Mouse (Mus musculus) left cerebral cortex, adult 18-20 months (tissue): Measurements from ENCODE around the gene C330007P06Rik. TPM values are rescaled to one million over a fixed set of nuclear protein-coding genes. Genes with fewer than 3 reads are reported as not detected.
A peak's percentile ranks its signal among the peaks of the same experiment; 100 is the strongest.

Source experiments
- DNase-seq, 2 experiments: peaks; one replicate each; pipeline ENCODE4 v3.0.0; 2021 to 2022; ENCODE audit warnings: low spot score in 2 of 2, mixed read lengths in 1 of 2
- total RNA-seq, 2 experiments: library from RNA; stranded (reverse); gene quantifications; 2 replicates each; pipeline ENCODE4 v1.2.3; 2021

The C330007P06Rik gene
- total RNA-seq, 2 experiments from 2014 or later: 36.9 to 39.0 TPM

GRCm38 (mm10) chrX:36839391-36839790 lies 34.5 kb downstream of the C330007P06Rik start:
- no peak for DNase-seq

- no peak for DNase-seq
Measured at GRCm38 (mm10) chrX:36837069-36837676, 36.7 kb downstream of the C330007P06Rik start.

GRCm38 (mm10) chrX:36833397-36834084 lies 40.4 kb downstream of the C330007P06Rik start:
- DNase-seq: peak; percentile 38 to 62

- peak in 1 of 2 experiments; percentile 8 for DNase-seq
Measured at GRCm38 (mm10) chrX:36831632-36832031, 42.3 kb downstream of the C330007P06Rik start.

- DNase-seq: no peak
Measured at GRCm38 (mm10) chrX:36830271-36830670, 43.6 kb downstream of the C330007P06Rik start.

- no peak for DNase-seq
Measured at GRCm38 (mm10) chrX:36826873-36827272, 47.0 kb downstream of the C330007P06Rik start.

- no peak for DNase-seq
Measured at GRCm38 (mm10) chrX:36825032-36825431, 48.9 kb downstream of the C330007P06Rik start.

- peak in 1 of 2 experiments; percentile 12 for DNase-seq
Measured at GRCm38 (mm10) chrX:36823932-36824711, 49.8 kb downstream of the C330007P06Rik start.

GRCm38 (mm10) chrX:36820201-36820600 lies 53.7 kb downstream of the C330007P06Rik start:
- DNase-seq: peak; percentile 17 to 23

- DNase-seq: no peak
Measured at GRCm38 (mm10) chrX:36819575-36819974, 54.3 kb downstream of the C330007P06Rik start.

GRCm38 (mm10) chrX:36816953-36817441 lies 56.9 kb downstream of the C330007P06Rik start:
- DNase-seq: no peak

GRCm38 (mm10) chrX:36816368-36816899 lies 57.5 kb downstream of the C330007P06Rik start:
- no peak for DNase-seq

GRCm38 (mm10) chrX:36815439-36815838 lies 58.5 kb downstream of the C330007P06Rik start:
- no peak for DNase-seq

- DNase-seq: no peak
Measured at GRCm38 (mm10) chrX:36815022-36815421, 58.9 kb downstream of the C330007P06Rik start.

- DNase-seq: no peak
Measured at GRCm38 (mm10) chrX:36814161-36814836, 59.6 kb downstream of the C330007P06Rik start.

- peak in 1 of 2 experiments; percentile 20 for DNase-seq
Measured at GRCm38 (mm10) chrX:36811377-36811776, 62.5 kb downstream of the C330007P06Rik start.

GRCm38 (mm10) chrX:36808318-36808683 lies 65.6 kb downstream of the C330007P06Rik start:
- DNase-seq: no peak

- peak; percentile 77 to 89 for DNase-seq
Measured at GRCm38 (mm10) chrX:36807360-36808317, 66.3 kb downstream of the C330007P06Rik start.

GRCm38 (mm10) chrX:36805466-36806235 lies 68.3 kb downstream of the C330007P06Rik start:
- no peak for DNase-seq
